Mouse (Mus musculus) liver, postnatal 0 days (tissue): ENCODE measurements at regions not wholly inside any gene's neighbourhood (a gene's known extent, or its start where the extent isn't known, plus 50 kb on each side); places are given as distances from the start of the nearest gene placed in this dataset.

Experiments used
- CTCF ChIP-seq: sonication (generic); IDR thresholded peaks from 2 replicates; pipeline ENCODE4 v1.5.1; 2016; ENCODE audit warnings: antibody characterized with exemption, low read depth
- EP300 ChIP-seq: IDR thresholded peaks from 2 replicates; pipeline ENCODE4 v1.6.1; 2016; ENCODE audit warnings: antibody characterized with exemption, low read depth, mild to moderate bottlenecking

DNA sequence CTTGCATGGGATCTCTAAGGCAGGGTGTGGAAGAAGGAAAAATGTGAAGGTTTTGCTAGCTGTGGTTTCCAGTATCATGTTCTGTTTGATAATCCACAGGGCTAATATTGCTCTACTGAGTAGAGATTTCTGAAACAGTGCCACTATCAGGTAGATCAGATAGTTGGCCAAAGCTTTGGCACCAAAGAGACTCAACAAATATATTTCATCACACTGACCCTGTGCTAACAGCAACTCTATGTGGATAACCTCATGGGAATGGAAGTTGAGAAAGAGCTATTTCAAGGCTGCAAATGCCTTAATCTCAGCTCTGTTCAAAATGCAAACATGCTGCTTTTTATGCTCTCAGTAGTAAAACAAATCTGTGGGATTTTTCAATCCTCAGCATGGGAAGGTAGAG lies 270.1 kb downstream of the Inhba start:
- TF ChIP-seq CTCF = no peak
- peak; percentile 62 for TF ChIP-seq EP300
